Mouse (Mus musculus) cerebellum, adult 2 months (tissue): Measurements from ENCODE around the gene Bcl2l10. TPM values are rescaled to one million over a fixed set of nuclear protein-coding genes. Genes with fewer than 3 reads are reported as not detected.

Experiments
- DNase-seq, 2 experiments: peaks; one replicate each; pipeline ENCODE4 v3.0.0; 2021
- H3K27ac ChIP-seq: fragments of 200-500 bp; 2 replicates; pipeline ENCODE4 v1.5.1; 2012; ENCODE audit warnings: low read length, control low read depth, inconsistent platforms; ENCODE audit not compliant: insufficient read depth
- H3K27me3 ChIP-seq: fragments of 200-500 bp; 2 replicates; pipeline ENCODE4 v1.6.1; 2012; ENCODE audit warnings: inconsistent platforms, mild to moderate bottlenecking, low read length, moderate library complexity; ENCODE audit not compliant: control insufficient read depth, insufficient read depth
- H3K4me1 ChIP-seq: fragments of 200-500 bp; 2 replicates; pipeline ENCODE4 v1.6.1; 2011; ENCODE audit warnings: low read length; ENCODE audit not compliant: control insufficient read depth, insufficient read depth
- H3K4me3 ChIP-seq: fragments of 200-500 bp; replicated peaks from 2 replicates; pipeline ENCODE3; 2011; ENCODE audit warnings: mild to moderate bottlenecking, low read depth, low read length, control low read depth; ENCODE audit not compliant: insufficient read depth
- CTCF ChIP-seq: fragments of 200-500 bp; IDR thresholded peaks from 2 replicates; pipeline ENCODE4 v1.5.1; 2011; ENCODE audit warnings: low read depth, mild to moderate bottlenecking, control low read depth, low read length, moderate library complexity, borderline replicate concordance; ENCODE audit not compliant: insufficient read depth
- POLR2A ChIP-seq: fragments of 200-500 bp; IDR thresholded peaks from 2 replicates; pipeline ENCODE4 v1.6.1; 2011; ENCODE audit warnings: low read length, control low read depth, borderline replicate concordance; ENCODE audit not compliant: insufficient read depth
- WGBS: fragments of 180-500 bp; shearing (Covaris S2); methylation state at CpG from one replicate; pipeline ENCODE4 v1.1.7; 2018; 5-methylcytosine and 5-hydroxymethylcytosine counted together
- polyA plus RNA-seq: library from polyadenylated mRNA; depleted of rRNA; stranded (reverse); fragments of >200 nt; gene quantifications from 2 replicates; pipeline ENCODE4 v1.2.3, GENCODE M21; 2012; rRNA removed

Gene Bcl2l10
- polyA plus RNA-seq, 1 experiment: 0.25 TPM

- Histone ChIP-seq H3K27me3 (no peaks in the 10 kb centered on the region), H3K4me3 (no peak overlapping the region), H3K27ac (no peak overlapping the region), H3K4me1 (no peaks in the 10 kb centered on the region)
- TF ChIP-seq CTCF (no peak), POLR2A (no peak)
- no peak for DNase-seq
- WGBS: 74% methylated on average over 9 of the region's 9 CpGs
Measured at GRCm38 (mm10) chr9:75385218-75385974, 37.8 kb downstream of the Bcl2l10 start.

DNA sequence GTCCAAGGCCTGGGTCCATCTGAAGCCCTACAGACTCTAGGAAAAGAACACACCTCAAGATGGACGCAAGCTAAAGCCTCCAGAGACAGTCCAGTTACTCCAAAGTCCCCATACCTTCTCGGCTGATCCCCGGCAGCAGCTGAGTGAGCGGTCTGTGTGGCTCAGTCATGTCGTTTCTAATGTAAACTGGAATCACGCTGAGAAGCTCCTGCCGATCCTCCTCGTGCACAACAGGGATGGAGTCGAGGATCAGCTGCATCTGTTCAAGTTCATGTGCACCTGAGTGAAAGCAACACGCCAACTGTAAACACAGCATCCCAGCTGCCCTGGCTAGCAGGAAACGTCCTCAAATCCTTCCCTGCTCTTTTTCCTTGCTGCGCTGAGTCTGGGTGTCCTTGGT is 45.7 kb downstream of the Bcl2l10 start:
- no peak overlapping the region for H3K4me3 ChIP-seq
- TF ChIP-seq POLR2A: no peak
- TF ChIP-seq CTCF: no peak
- peaks cover 10% of the 10 kb centered on the region for H3K4me1 ChIP-seq
- H3K27me3 ChIP-seq: no peaks in the 10 kb centered on the region
- DNase-seq: no peak
- 45% methylated on average over 12 of the region's 12 CpGs for WGBS
- no peak overlapping the region for H3K27ac ChIP-seq

DNA sequence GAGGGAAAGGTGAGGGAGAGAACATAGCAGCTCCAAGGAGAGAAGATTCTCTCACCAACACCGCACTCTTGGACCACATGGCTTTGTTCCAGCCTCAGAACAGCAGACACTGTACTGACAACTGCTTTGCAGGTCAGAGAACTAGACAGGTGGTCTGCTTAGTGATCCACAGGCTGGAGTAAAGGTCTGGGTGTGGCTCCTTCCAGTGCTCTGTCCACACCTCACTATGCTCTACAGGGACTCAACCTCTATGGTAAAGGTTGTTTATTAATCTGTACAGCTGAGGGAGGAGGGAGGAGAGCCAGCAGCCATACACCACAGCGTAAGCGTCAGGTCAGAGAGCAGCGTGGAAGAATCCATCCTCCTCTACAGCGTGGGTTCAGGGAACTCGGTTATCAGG is 48.4 kb downstream of the Bcl2l10 start:
- Histone ChIP-seq H3K4me1 (peaks cover 19% of the 10 kb centered on the region), H3K4me3 (no peak overlapping the region), H3K27ac (no peak overlapping the region), H3K27me3 (no peaks in the 10 kb centered on the region)
- no peak for TF ChIP-seq POLR2A
- no peak for TF ChIP-seq CTCF
- DNase-seq: no peak
- WGBS: 78% methylated on average over 6 of the region's 6 CpGs

DNA sequence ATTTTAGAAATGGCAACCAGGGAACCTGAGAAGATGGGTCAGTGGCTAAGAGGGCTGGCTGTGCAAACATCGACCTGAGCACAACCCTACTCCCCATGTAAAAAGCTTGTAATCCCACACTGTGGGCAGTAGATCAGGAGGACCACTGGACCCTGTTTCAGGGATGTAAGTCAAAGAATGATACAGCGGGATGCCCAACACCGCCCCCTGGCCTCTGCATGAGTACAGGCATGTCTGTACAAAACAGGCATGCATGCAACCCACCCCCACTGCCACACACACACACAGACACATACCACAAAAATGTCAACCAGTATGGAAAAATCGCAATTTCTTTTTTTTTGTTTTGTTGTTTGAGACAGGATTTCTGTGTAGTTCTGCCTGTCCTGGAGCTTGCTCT is 51.5 kb downstream of the Bcl2l10 start:
- H3K27me3 ChIP-seq: no peaks in the 10 kb centered on the region
- H3K27ac ChIP-seq: no peak overlapping the region
- TF ChIP-seq CTCF: no peak; the same call in 1 of the 2 replicates
- TF ChIP-seq POLR2A: no peak
- no peak for DNase-seq
- WGBS: 88% methylated on average over 4 of the region's 4 CpGs
- no peak overlapping the region for H3K4me3 ChIP-seq
- H3K4me1 ChIP-seq: peaks cover 25% of the 10 kb centered on the region

DNA sequence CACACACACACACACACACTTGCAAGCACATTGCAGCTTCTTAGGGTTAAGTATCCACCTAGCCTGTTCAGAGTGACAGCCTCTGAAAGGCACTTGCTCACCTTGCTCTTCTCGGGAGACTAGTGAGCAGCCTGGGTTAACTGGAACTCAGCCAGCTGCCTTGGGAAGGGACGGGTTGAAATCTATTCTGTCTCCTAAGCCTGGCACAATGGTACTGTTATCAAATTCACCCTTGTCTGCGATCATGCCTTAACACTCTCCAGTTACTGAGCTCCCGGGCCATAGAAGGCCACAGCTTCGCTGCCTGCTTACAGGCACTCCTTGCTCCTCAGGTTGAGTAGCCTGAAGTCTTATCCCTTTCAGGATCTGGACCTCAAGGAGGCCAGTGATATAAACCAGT is 53.1 kb downstream of the Bcl2l10 start:
- no peaks in the 10 kb centered on the region for H3K27me3 ChIP-seq
- no peak overlapping the region for H3K27ac ChIP-seq
- DNase-seq: peak; percentile 40 to 41
- peaks cover 19% of the 10 kb centered on the region for H3K4me1 ChIP-seq
- TF ChIP-seq CTCF: no peak
- TF ChIP-seq POLR2A: no peak
- WGBS: 37% methylated on average over 5 of the region's 5 CpGs
- H3K4me3 ChIP-seq: no peak overlapping the region

Other genes with a start within 250 kb of the Bcl2l10 start
- 3.9 and 4.1 TPM in 2 replicates for gene Myo5c, start 115.7 kb upstream of the Bcl2l10 start, polyA plus RNA-seq
- gene Gnb5, start 41.5 kb upstream of the Bcl2l10 start, polyA plus RNA-seq: 194 and 215 TPM in 2 replicates
- gene Mapk6, start 62.2 kb downstream of the Bcl2l10 start, polyA plus RNA-seq: 71.3 and 76.0 TPM in 2 replicates
- gene Leo1, start 93.8 kb downstream of the Bcl2l10 start, polyA plus RNA-seq: 26.9 and 31.6 TPM in 2 replicates
- gene Tmod3, start 211.9 kb downstream of the Bcl2l10 start, polyA plus RNA-seq: 45.4 and 50.6 TPM in 2 replicates